In the genomic region with DNA sequence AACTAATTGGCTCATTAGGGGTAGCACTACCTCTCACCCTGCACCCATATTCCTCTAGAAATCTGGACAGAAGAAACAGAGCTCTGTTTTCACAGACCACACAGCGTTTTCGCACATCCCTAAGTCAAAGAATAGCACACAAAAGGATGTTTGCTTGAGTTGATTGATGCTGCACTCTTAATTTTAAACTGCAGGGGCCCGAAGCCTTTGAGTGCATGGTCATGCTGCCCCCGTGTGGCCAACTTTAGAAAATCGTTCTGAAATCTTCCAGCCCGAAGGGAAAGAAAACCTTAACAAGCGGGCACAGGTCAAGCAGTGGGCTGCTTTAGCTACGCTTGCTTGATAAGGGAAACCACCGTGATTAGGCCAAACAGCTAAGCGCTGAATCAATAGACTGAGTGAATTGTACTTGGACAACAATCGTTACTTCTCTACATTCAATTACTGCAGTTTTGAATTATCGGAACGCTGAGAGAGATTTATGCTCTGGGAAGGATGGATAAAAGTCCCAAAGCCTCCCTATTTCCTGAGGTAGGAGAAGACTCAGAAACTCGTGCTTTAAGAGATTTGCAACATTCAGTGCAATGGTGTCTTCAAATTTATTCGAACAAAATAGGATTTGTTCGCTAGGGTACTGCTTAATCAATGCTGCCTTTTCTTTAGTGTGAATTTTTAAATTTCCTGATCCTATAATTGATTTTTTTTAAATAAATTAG, we compare ENCODE assay signal across 8 mouse cellular contexts.
DNase-seq lines count a peak whose midpoint lies in the region; ATAC-seq and TF ChIP-seq lines count a peak whose summit lies in the region.

No protein-coding gene starts in this region.

- dilution Hi-C loops in CH12.LX (cut with MboI; ENCODE audit: extremely low pct_ligation_motif_present, extremely low pct_unique_long_range_greater_than_20kb, low sequenced_read_pairs): no loop called here

- no peak overlapping the region for H3K9ac ChIP-seq in CH12.LX (ENCODE audit: insufficient read depth, low read depth)
- 0 out of 2 replicates have a peak overlapping the region, but pooled peaks have one; percentile 2 for H3K9ac ChIP-seq in forebrain, embryonic 12.5 days

- ATAC-seq in forebrain, embryonic 12.5 days (ENCODE audit: low FRiP score): peak; percentile 92
- peak; percentile 56 for ATAC-seq in neutrophil, adult 5-6 weeks (ENCODE audit: extremely low read depth, insufficient number of reproducible peaks, low FRiP score, poor library complexity, severe bottlenecking)

- no peak overlapping the region for H3K4me3 ChIP-seq in CH12.LX (replicated peaks in 1 of 3; ENCODE audit: low read depth in 2 of 3, low read length in 2 of 3, poor library complexity in 1 of 3)
- H3K4me3 ChIP-seq in forebrain, embryonic 12.5 days (replicated peaks): no peak overlapping the region

- intact Hi-C loops in heart, postnatal 10 days (cut with DNase I): loop anchor here (2.0 to 5.0 kb wide), 4 partner anchors 420 to 873 kb away; a partner anchor contains a TSS

- in situ Hi-C loops in CH12.LX (cut with MboI; ENCODE audit: low pct_ligation_motif_present, low pct_unique_long_range_greater_than_20kb, low sequenced_read_pairs): loop anchor here (10.0 to 25.0 kb wide), 3 partner anchors 593 to 885 kb away; a partner anchor contains a TSS

- TF ChIP-seq EP300 in CH12.LX (IDR thresholded peaks at IDR 0.05; ENCODE audit: low read length): no peak

- no peaks in the 10 kb centered on the region for H3K79me2 ChIP-seq in CH12.LX (replicated peaks; ENCODE audit: control insufficient read depth, extremely low read depth, insufficient read depth, poor library complexity, severe bottlenecking)

- H3K4me2 ChIP-seq in CH12.LX (ENCODE audit: insufficient read depth, low read depth, poor library complexity, severe bottlenecking): peak overlapping the region; percentile 50; the same call in 1 of the 2 replicates
- peak overlapping the region; percentile 38 for H3K4me2 ChIP-seq in forebrain, embryonic 12.5 days

- H3K36me3 ChIP-seq in CH12.LX (replicated peaks in 1 of 2; ENCODE audit: control insufficient read depth in 1 of 2, insufficient read depth in 1 of 2, low read length in 1 of 2): no peaks in the 10 kb centered on the region
- no peaks in the 10 kb centered on the region for H3K36me3 ChIP-seq in forebrain, embryonic 12.5 days (replicated peaks)

- no peaks in the 10 kb centered on the region for H3K9me3 ChIP-seq in CH12.LX (replicated peaks; ENCODE audit: low read length)
- no peaks in the 10 kb centered on the region for H3K9me3 ChIP-seq in forebrain, embryonic 12.5 days

- TF ChIP-seq RAD21 in CH12.LX (IDR thresholded peaks at IDR 0.05; ENCODE audit: low read depth, low read length): peak; percentile 86

- no peak for TF ChIP-seq POLR2A in CH12.LX (IDR thresholded peaks at IDR 0.05; ENCODE audit: low read depth, low read length)

- no peaks in the 10 kb centered on the region for H3K27me3 ChIP-seq in CH12.LX (replicated peaks)
- H3K27me3 ChIP-seq in forebrain, embryonic 12.5 days: peaks cover 5% of the 10 kb centered on the region; the same call in 1 of the 2 replicates

- peaks cover 0 to 3% of the 10 kb centered on the region in 2 experiments; a peak in 1 of 4 replicates for H3K4me1 ChIP-seq in CH12.LX (ENCODE audit: control insufficient read depth in 1 of 2, insufficient read depth in 2 of 2)
- no peaks in the 10 kb centered on the region for H3K4me1 ChIP-seq in forebrain, embryonic 12.5 days

- peak; percentile 79 for DNase-seq in CH12.LX (ENCODE audit: extremely low read depth)
- DNase-seq in c-Kit-positive CD71-negative TER-119-negative erythroid progenitor cells, embryonic 14.5 days (ENCODE audit: low read depth): peak; percentile 55
- DNase-seq in heart, postnatal 10 days: peak; percentile 67 to 86
- peak; percentile 45 to 86 for DNase-seq in kidney, postnatal 36 days
- DNase-seq in lung, adult 18-20 months: peak; percentile 11 to 21
- DNase-seq in thymus, adult 18-20 months: peak; percentile 2 to 5

- peak in 1 of 2 experiments; percentile 87; a peak in 3 of 4 replicates for TF ChIP-seq CTCF in CH12.LX (conservative IDR thresholded peaks at IDR 0.05 in 1 of 2, IDR thresholded peaks at IDR 0.05 in 1 of 2; ENCODE audit: low read depth in 2 of 2, low read length in 2 of 2)

- WGBS in forebrain, embryonic 12.5 days: 14% methylated on average over 16 of the region's 16 CpGs

- no peak overlapping the region for H3K27ac ChIP-seq in CH12.LX (ENCODE audit: insufficient read depth, low read depth)
- H3K27ac ChIP-seq in forebrain, embryonic 12.5 days: no peak overlapping the region

TF ChIP-seq in CH12.LX, 34 proteins besides CTCF, POLR2A, EP300 and RAD21:
- no peak for TF ChIP-seq TCF12 (IDR thresholded peaks at IDR 0.05; ENCODE audit: low read depth, low read length)
- no peak for TF ChIP-seq ZKSCAN1 (IDR thresholded peaks at IDR 0.05; ENCODE audit: borderline replicate concordance, low read depth, low read length)
- no peak for TF ChIP-seq MXI1 (IDR thresholded peaks at IDR 0.05; ENCODE audit: low read depth, low read length)
- peak; percentile 49 for TF ChIP-seq ZC3H11A (IDR thresholded peaks at IDR 0.05; ENCODE audit: low read depth, low read length)
- peak; percentile 76 for TF ChIP-seq SMC3 (IDR thresholded peaks at IDR 0.05; ENCODE audit: low read depth, low read length)
- TF ChIP-seq IRF4 (IDR thresholded peaks at IDR 0.05; ENCODE audit: low read depth, low read length): peak; percentile 22; the same call in 1 of the 2 replicates
- TF ChIP-seq E2F4 (IDR thresholded peaks at IDR 0.05; ENCODE audit: insufficient replicate concordance, low read depth, low read length): no peak
TF ChIP-seq in CH12.LX: peak in this region for 3.

Comparison
In these comparisons a context has a peak if more than half of its experiments do, and no peak if none do; other contexts are left out.
1. DNase-seq: peak in every context shown above with its lines; median percentile 79 in CH12.LX; 76 in heart, postnatal 10 days; 66 in kidney, postnatal 36 days; 55 in c-Kit-positive CD71-negative TER-119-negative erythroid progenitor cells, embryonic 14.5 days; 16 in lung, adult 18-20 months; 4 in thymus, adult 18-20 months.